Mouse (Mus musculus) liver, embryonic 12.5 days (tissue): ENCODE data around the gene Nek9. TPM values are rescaled to one million over a fixed set of nuclear protein-coding genes. Genes with fewer than 3 reads are reported as not detected.

Experiments
- ATAC-seq: fragments of 200-750 bp; cut with Nextera tagmentation; 2 replicates; pipeline ENCODE4 v1.8.0; 2017; ENCODE audit warnings: moderate number of reproducible peaks, mild to moderate bottlenecking, moderate library complexity
- H3K27ac ChIP-seq: fragments of 300-500 bp; sonication (generic); 2 replicates; pipeline ENCODE4 v1.5.1; 2016; ENCODE audit warnings: mild to moderate bottlenecking
- H3K27me3 ChIP-seq: fragments of 300-500 bp; sonication (generic); replicated peaks from 2 replicates; pipeline ENCODE4 v1.6.1; 2016; ENCODE audit warnings: mild to moderate bottlenecking, moderate library complexity
- H3K36me3 ChIP-seq: fragments of 300-500 bp; sonication (generic); 2 replicates; pipeline ENCODE4 v1.6.1; 2016; ENCODE audit warnings: mild to moderate bottlenecking, moderate library complexity
- H3K4me1 ChIP-seq: fragments of 300-500 bp; sonication (generic); 2 replicates; pipeline ENCODE4 v1.6.1; 2016
- H3K4me2 ChIP-seq: fragments of 300-500 bp; sonication (generic); 2 replicates; pipeline ENCODE4 v1.6.1; 2016; ENCODE audit warnings: mild to moderate bottlenecking, moderate library complexity
- H3K4me3 ChIP-seq: fragments of 300-500 bp; sonication (generic); 2 replicates; pipeline ENCODE4 v1.5.1; 2016; ENCODE audit warnings: mild to moderate bottlenecking, moderate library complexity
- H3K9ac ChIP-seq: fragments of 300-500 bp; sonication (generic); 2 replicates; pipeline ENCODE4 v1.6.1; 2016; ENCODE audit warnings: mild to moderate bottlenecking, moderate library complexity
- H3K9me3 ChIP-seq: fragments of 300-500 bp; sonication (generic); replicated peaks from 2 replicates; pipeline ENCODE4 v1.6.1; 2016; ENCODE audit warnings: mild to moderate bottlenecking, moderate library complexity
- WGBS: fragments of 180-500 bp; shearing (Covaris S2); methylation state at CpG from one replicate; pipeline ENCODE4 v1.1.7; 2016; ENCODE audit not compliant: insufficient replicate concordance; 5-methylcytosine and 5-hydroxymethylcytosine counted together
- polyA plus RNA-seq: library from polyadenylated mRNA; unstranded; fragments of >200 nt; fragmentation: Nextera tagmentation; extraction: Ambion mirVana; gene quantifications from 2 replicates; pipeline ENCODE4 v1.2.1, GENCODE M21; 2016

Nek9 gene
- polyA plus RNA-seq, 1 experiment from 2014 or later, result 11.6 TPM

- no peak overlapping the region for H3K27ac ChIP-seq
- H3K9me3 ChIP-seq, result peaks cover 8% of the 10 kb centered on the region; the same call in 1 of the 2 replicates
- peaks cover 5% of the 10 kb centered on the region; the same call in 1 of the 2 replicates for H3K27me3 ChIP-seq
- no peak for ATAC-seq
- H3K36me3 ChIP-seq, result peaks cover 38% of the 10 kb centered on the region
- no peak overlapping the region for H3K4me2 ChIP-seq
- no peak overlapping the region for H3K9ac ChIP-seq
- H3K4me3 ChIP-seq, result no peak overlapping the region
- H3K4me1 ChIP-seq, result no peaks in the 10 kb centered on the region
- 78% methylated on average over 11 of the region's 11 CpGs for WGBS
Observed at GRCm38 (mm10) chr12:85298127-85298834, 40.9 kb downstream of the Nek9 start.

GRCm38 (mm10) chr12:85297345-85297997 is 41.7 kb downstream of the Nek9 start:
- Histone ChIP-seq H3K4me3 (no peak overlapping the region), H3K36me3 (peaks cover 32% of the 10 kb centered on the region), H3K9me3 (peaks cover 8% of the 10 kb centered on the region; the same call in 1 of the 2 replicates), H3K4me1 (no peaks in the 10 kb centered on the region), H3K9ac (no peak overlapping the region), H3K27me3 (peaks cover 5% of the 10 kb centered on the region; the same call in 1 of the 2 replicates), H3K4me2 (no peak overlapping the region), H3K27ac (no peak overlapping the region)
- no peak for ATAC-seq
- 73% methylated on average over 10 of the region's 10 CpGs for WGBS

GRCm38 (mm10) chr12:85296915-85297314 is 42.2 kb downstream of the Nek9 start:
- WGBS, result 80% methylated on average over 5 of the region's 5 CpGs
- H3K27me3 ChIP-seq, result peaks cover 5% of the 10 kb centered on the region; the same call in 1 of the 2 replicates
- H3K9me3 ChIP-seq, result peaks cover 8% of the 10 kb centered on the region; the same call in 1 of the 2 replicates
- no peak overlapping the region for H3K9ac ChIP-seq
- no peak overlapping the region for H3K27ac ChIP-seq
- no peak overlapping the region for H3K4me3 ChIP-seq
- H3K4me2 ChIP-seq, result no peak overlapping the region
- H3K4me1 ChIP-seq, result no peaks in the 10 kb centered on the region
- H3K36me3 ChIP-seq, result peaks cover 26% of the 10 kb centered on the region
- ATAC-seq, result no peak

DNA sequence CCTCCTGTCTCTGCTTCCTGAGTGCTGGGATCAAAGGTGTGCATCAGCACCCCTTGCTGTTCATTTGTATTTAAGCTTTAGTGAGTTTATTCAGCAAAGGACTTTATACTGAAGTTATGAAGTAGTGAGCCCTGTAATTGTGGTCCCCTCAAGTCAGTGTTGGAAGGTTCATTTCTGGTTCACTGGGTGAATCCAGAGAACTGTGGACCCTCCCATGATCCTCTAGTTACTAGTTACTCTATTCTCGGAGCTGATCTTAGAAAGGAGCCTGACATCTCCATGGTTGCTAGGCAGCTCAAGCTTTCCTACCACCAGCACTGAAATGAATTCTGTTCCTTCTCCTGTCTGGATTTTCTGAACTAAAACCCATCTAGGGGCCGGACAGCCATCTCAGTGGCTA is 43.7 kb downstream of the Nek9 start:
- Histone ChIP-seq H3K36me3 (peaks cover 12% of the 10 kb centered on the region), H3K4me3 (no peak overlapping the region), H3K9me3 (peaks cover 8% of the 10 kb centered on the region; the same call in 1 of the 2 replicates), H3K27ac (no peak overlapping the region), H3K27me3 (peaks cover 10% of the 10 kb centered on the region), H3K4me1 (no peaks in the 10 kb centered on the region), H3K4me2 (no peak overlapping the region), H3K9ac (no peak overlapping the region)
- ATAC-seq, result no peak
- 69% methylated on average over 2 of the region's 2 CpGs for WGBS

- Histone ChIP-seq H3K9me3 (peaks cover 8% of the 10 kb centered on the region; the same call in 1 of the 2 replicates), H3K36me3 (no peaks in the 10 kb centered on the region), H3K27ac (no peak overlapping the region), H3K9ac (no peak overlapping the region), H3K27me3 (peaks cover 36% of the 10 kb centered on the region), H3K4me1 (peaks cover 12% of the 10 kb centered on the region), H3K4me2 (no peak overlapping the region), H3K4me3 (no peak overlapping the region)
- ATAC-seq, result no peak
Observed at GRCm38 (mm10) chr12:85292906-85293305, 46.3 kb downstream of the Nek9 start.

DNA sequence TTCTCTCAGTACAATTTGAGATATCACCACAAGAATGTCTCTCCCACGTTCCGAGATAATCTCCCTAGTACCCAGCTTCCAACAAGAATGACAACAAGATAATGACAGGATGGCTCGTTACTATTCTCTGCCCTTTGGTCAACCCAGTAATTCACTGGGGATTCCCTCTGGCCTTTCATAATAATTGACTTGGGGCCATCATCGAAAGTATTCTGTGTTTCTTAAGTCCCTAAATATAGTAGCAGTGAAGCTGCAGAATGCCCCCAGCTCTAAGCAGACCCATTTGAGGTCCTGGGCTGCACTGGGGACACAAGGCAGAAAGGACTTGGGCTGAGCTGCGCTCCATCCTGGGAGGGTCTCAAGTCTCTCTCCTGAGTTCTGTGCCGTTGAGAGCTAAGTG is 46.9 kb downstream of the Nek9 start:
- ATAC-seq, result no peak
- Histone ChIP-seq H3K9me3 (peaks cover 8% of the 10 kb centered on the region; the same call in 1 of the 2 replicates), H3K4me3 (no peak overlapping the region), H3K36me3 (no peaks in the 10 kb centered on the region), H3K27ac (no peak overlapping the region), H3K9ac (no peak overlapping the region), H3K4me1 (peaks cover 18% of the 10 kb centered on the region), H3K27me3 (peaks cover 43% of the 10 kb centered on the region), H3K4me2 (no peak overlapping the region)
- 65% methylated on average over 6 of the region's 6 CpGs for WGBS

- H3K27ac ChIP-seq, result no peak overlapping the region
- peaks cover 18% of the 10 kb centered on the region for H3K4me1 ChIP-seq
- H3K4me2 ChIP-seq, result no peak overlapping the region
- H3K27me3 ChIP-seq, result peaks cover 44% of the 10 kb centered on the region
- H3K36me3 ChIP-seq, result no peaks in the 10 kb centered on the region
- no peak for ATAC-seq
- no peak overlapping the region for H3K4me3 ChIP-seq
- H3K9me3 ChIP-seq, result peaks cover 8% of the 10 kb centered on the region; the same call in 1 of the 2 replicates
- no peak overlapping the region for H3K9ac ChIP-seq
Observed at GRCm38 (mm10) chr12:85291541-85291940, 47.6 kb downstream of the Nek9 start.

DNA sequence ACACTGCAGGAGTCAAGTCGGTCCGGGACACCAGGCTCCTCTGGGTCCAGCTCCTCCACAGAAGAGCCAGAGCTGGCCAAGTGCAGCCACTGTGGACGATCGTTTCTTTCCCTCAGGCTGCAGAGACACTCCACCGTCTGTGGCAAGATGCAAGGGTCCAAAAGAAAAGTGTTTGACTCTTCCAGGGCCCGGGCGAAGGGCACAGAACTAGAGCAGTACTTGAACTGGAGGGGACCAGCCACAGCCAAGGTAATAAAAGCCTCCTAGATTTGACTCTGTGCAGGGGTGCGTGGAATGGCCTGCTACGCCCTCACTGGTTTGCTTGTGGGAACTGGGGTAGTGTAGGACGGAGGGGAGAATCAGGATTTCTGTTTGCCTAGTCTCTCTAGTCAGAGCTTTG is 48.5 kb downstream of the Nek9 start:
- 71% methylated on average over 10 of the region's 10 CpGs for WGBS
- ATAC-seq, result no peak
- no peak overlapping the region for H3K4me3 ChIP-seq
- peaks cover 40% of the 10 kb centered on the region for H3K27me3 ChIP-seq
- no peak overlapping the region for H3K9ac ChIP-seq
- H3K36me3 ChIP-seq, result no peaks in the 10 kb centered on the region
- no peak overlapping the region for H3K4me2 ChIP-seq
- peaks cover 8% of the 10 kb centered on the region; the same call in 1 of the 2 replicates for H3K9me3 ChIP-seq
- peaks cover 18% of the 10 kb centered on the region for H3K4me1 ChIP-seq
- H3K27ac ChIP-seq, result no peak overlapping the region

DNA sequence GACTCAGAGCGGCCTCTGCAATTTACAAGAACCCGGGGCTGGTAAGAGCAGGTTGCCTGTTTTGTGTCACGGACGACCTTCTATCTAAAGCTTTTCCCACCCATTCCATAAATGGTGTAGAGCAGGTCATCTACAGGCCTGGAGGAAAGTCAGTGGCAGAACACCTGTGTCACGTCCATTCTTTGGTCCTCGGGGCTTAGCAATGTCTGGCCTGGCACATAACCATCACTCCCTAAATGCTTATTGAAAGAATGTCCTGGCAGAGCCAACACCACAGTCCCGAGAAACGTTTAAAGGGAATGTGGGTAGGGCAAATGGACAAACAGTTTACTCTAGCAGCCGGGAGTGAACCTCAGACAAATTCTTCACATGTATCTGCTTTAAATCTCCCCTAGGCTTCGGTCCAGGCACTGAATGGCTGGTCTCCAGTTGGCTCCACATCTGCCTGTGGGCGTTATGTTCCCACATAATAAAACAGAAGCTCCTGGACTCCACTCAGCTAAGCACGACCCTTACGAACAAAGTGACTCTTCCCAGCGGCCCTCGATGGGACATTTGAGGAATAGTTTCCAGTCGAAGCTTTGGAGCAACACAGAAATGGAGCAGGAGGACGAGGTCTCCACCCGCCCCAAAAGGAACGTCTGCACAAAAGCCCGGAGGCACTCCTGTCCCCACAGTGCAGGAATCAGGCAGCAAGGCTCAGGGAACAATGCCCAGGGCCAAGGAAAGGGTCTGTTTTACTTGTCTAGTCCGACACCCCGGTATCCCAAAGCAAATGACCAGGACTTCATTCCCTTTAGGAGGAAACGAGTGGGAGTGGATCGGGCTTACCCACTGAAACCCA is 49.8 kb downstream of the Nek9 start:
- Histone ChIP-seq H3K9ac (no peak overlapping the region), H3K27ac (no peak overlapping the region), H3K4me3 (peak overlapping the region; percentile 62; the same call in 1 of the 2 replicates), H3K4me2 (peak overlapping the region; percentile 71), H3K27me3 (peaks cover 40% of the 10 kb centered on the region), H3K36me3 (no peaks in the 10 kb centered on the region), H3K9me3 (peaks cover 5% of the 10 kb centered on the region; the same call in 1 of the 2 replicates), H3K4me1 (peaks cover 18% of the 10 kb centered on the region)
- no peak for ATAC-seq
- 54% methylated on average over 24 of the region's 24 CpGs for WGBS

- H3K4me1 ChIP-seq, result peaks cover 18% of the 10 kb centered on the region
- H3K9me3 ChIP-seq, result no peaks in the 10 kb centered on the region
- peak within 1 kb of the TSS; percentile 62 for H3K4me3 ChIP-seq
- H3K27ac ChIP-seq, result peak within 1 kb of the TSS; percentile 7; the same call in 1 of the 2 replicates
- H3K36me3 ChIP-seq, result no peaks in the 10 kb centered on the region
- peaks cover 40% of the 10 kb centered on the region for H3K27me3 ChIP-seq
- peak within 1 kb of the TSS; percentile 52 for H3K9ac ChIP-seq
- H3K4me2 ChIP-seq, result peak within 1 kb of the TSS; percentile 71
- 7% methylated on average over 31 of the region's 31 CpGs for WGBS
- ATAC-seq, result peak; percentile 80
Observed at GRCm38 (mm10) chr12:85288486-85289156, 50.5 kb downstream of the Nek9 start, which contains the start of gene Zc2hc1c. Zc2hc1c (plus strand) TSS chr12:85288591.

GRCm38 (mm10) chr12:85287809-85288485 is 51.2 kb downstream of the Nek9 start, which contains the start of gene Acyp1:
Acyp1 (minus strand) TSS chr12:85288438.
- H3K4me2 ChIP-seq, result peak within 1 kb of the TSS; percentile 71
- no peaks in the 10 kb centered on the region for H3K36me3 ChIP-seq
- ATAC-seq, result peak; percentile 72
- peak within 1 kb of the TSS; percentile 62 for H3K4me3 ChIP-seq
- H3K9me3 ChIP-seq, result no peaks in the 10 kb centered on the region
- H3K9ac ChIP-seq, result peak within 1 kb of the TSS; percentile 52
- H3K27ac ChIP-seq, result peak within 1 kb of the TSS; percentile 7; the same call in 1 of the 2 replicates
- peaks cover 18% of the 10 kb centered on the region for H3K4me1 ChIP-seq
- H3K27me3 ChIP-seq, result peaks cover 40% of the 10 kb centered on the region
- WGBS, result 16% methylated on average over 21 of the region's 21 CpGs
